Mouse (Mus musculus) liver, postnatal 0 days (tissue): ENCODE results near the gene Mrps14.

ENCODE experiments used
- CTCF ChIP-seq: sonication (generic); IDR thresholded peaks from 2 replicates; pipeline ENCODE4 v1.5.1; 2016; ENCODE audit warnings: antibody characterized with exemption, low read depth
- EP300 ChIP-seq: IDR thresholded peaks from 2 replicates; pipeline ENCODE4 v1.6.1; 2016; ENCODE audit warnings: antibody characterized with exemption, low read depth, mild to moderate bottlenecking

DNA sequence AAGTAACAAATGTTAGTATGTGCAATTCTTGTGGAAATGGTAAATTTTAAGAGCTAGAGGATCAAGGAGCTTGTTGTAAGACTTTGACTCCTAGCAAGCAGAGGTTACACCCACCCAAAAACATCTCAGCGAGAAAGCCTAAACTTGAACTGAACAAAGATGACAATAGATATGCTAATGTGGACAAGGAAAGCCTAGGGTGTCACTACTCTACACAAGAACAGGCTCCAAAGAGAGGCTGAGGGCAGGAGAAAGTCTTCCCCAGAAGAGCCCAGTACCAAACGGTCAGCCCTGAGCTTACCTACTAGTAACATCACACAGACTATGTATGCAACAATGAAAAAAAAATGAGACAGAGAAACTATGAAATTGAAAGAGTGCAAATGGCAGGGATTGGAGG, 14.8 kb downstream of the Mrps14 start:
- no peak for TF ChIP-seq CTCF
- TF ChIP-seq EP300: no peak
